Mouse (Mus musculus): Measurements from ENCODE around the gene Kcnj5. TPM values are rescaled to one million over a fixed set of nuclear protein-coding genes. Genes with fewer than 3 reads are reported as not detected.

Gene Kcnj5
- polyA plus RNA-seq, 1 experiment from 2014 or later, result 0.55 TPM

DNA sequence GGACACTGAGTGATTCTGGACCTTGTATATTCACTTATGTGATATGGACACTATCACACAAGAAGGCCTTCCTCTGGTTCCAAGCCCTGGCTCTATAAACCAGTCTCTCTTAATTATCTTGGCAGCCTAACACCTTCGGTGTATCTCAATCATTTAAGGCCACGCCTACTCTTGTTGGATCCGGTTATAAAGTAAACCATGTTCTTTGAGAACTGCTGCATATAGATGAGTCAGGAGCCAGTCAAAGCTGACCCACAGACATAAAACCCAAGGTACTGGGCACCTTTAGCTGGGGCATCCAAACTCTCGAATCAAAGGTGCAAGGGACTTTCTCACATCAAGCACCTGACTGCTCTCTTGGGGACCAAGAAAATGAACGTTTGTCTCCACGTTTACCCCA lies 28.1 kb upstream of the Kcnj5 start, which contains the start of gene Kcnj1:
Gene Kcnj1, plus strand, starts transcription at position 292 of the 400 bp plus-strand sequence.
- H3K27me3 ChIP-seq (replicated peaks; ENCODE audit: control insufficient read depth, insufficient read depth, low read length), result no peaks in the 10 kb centered on the region
- no peaks in the 10 kb centered on the region for H3K36me3 ChIP-seq (ENCODE audit: control insufficient read depth, insufficient read depth, low read length)
- no peaks in the 10 kb centered on the region for H3K9me3 ChIP-seq (replicated peaks; ENCODE audit: control insufficient read depth, low read length)
- 0 out of 2 replicates have a peak, but pooled peaks cover 5% of the 10 kb centered on the region for H3K4me1 ChIP-seq (ENCODE audit: control insufficient read depth, insufficient read depth, low read length)
- ATAC-seq (no peak), DNase-seq (ENCODE audit: low spot score) (no peak)
- H3K9ac ChIP-seq (ENCODE audit: low read length), result no peak within 1 kb of the TSS
- H3K4me2 ChIP-seq (ENCODE audit: low read length), result no peak within 1 kb of the TSS
- no peak within 1 kb of the TSS for H3K27ac ChIP-seq (ENCODE audit: low read depth, low read length)
- no peak within 1 kb of the TSS for H3K4me3 ChIP-seq (ENCODE audit: low read depth, low read length)
- WGBS, result 93% methylated on average over 6 of the region's 6 CpGs

DNA sequence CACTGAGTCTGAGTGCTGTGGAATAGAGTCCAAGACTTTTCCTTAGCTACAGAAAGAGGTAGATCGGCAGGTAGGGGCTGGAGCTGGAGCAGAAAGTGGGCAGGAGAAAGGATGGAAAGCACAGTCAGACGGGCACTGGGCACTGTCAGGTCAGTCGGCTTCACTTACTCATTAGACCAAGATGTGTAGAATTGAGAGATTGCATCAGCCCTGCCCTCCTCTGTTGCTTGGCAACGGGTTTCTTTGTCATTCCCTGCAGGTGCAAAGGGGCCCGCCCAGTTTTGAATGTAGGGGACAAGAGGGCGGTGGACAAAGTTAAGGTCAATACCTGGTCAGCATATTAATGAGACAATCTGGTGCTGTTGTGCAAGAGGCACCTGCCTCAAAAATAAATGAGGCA lies 25.2 kb upstream of the Kcnj5 start:
- 19% methylated on average over 6 of the region's 6 CpGs for WGBS
- Histone ChIP-seq H3K9ac (ENCODE audit: low read length) (no peak overlapping the region), H3K4me3 (ENCODE audit: low read depth, low read length) (no peak overlapping the region), H3K4me2 (ENCODE audit: low read length) (no peak overlapping the region), H3K27me3 (replicated peaks; ENCODE audit: control insufficient read depth, insufficient read depth, low read length) (no peaks in the 10 kb centered on the region), H3K36me3 (ENCODE audit: control insufficient read depth, insufficient read depth, low read length) (no peaks in the 10 kb centered on the region), H3K4me1 (ENCODE audit: control insufficient read depth, insufficient read depth, low read length) (0 out of 2 replicates have a peak, but pooled peaks cover 5% of the 10 kb centered on the region), H3K9me3 (replicated peaks; ENCODE audit: control insufficient read depth, low read length) (no peaks in the 10 kb centered on the region), H3K27ac (ENCODE audit: low read depth, low read length) (no peak overlapping the region)
- no peak for ATAC-seq
- no peak for DNase-seq (ENCODE audit: low spot score)

DNA sequence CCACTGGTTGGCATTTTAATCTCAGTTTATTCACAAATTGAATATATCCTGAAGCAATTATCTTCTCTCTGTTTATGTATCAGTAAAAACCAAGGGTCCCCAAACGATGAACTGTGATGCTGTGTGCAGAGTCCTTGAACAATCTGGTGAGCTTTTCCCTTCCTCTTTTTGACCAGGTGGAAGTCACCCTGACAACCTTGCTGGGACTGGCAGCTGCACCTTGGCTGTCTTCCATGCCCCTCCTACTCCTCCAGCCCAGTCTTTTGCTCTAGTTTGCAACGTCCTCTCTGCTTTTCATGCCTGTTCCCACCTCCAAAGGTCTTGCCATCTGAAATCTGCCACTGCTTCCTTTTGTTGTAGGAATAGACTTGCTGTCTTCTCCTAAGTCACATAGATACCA lies 24.7 kb upstream of the Kcnj5 start:
- DNase-seq (ENCODE audit: low spot score) (no peak), ATAC-seq (no peak)
- H3K36me3 ChIP-seq (ENCODE audit: control insufficient read depth, insufficient read depth, low read length), result no peaks in the 10 kb centered on the region
- no peaks in the 10 kb centered on the region for H3K9me3 ChIP-seq (replicated peaks; ENCODE audit: control insufficient read depth, low read length)
- no peak overlapping the region for H3K27ac ChIP-seq (ENCODE audit: low read depth, low read length)
- 0 out of 2 replicates have a peak, but pooled peaks cover 5% of the 10 kb centered on the region for H3K4me1 ChIP-seq (ENCODE audit: control insufficient read depth, insufficient read depth, low read length)
- no peak overlapping the region for H3K4me2 ChIP-seq (ENCODE audit: low read length)
- no peaks in the 10 kb centered on the region for H3K27me3 ChIP-seq (replicated peaks; ENCODE audit: control insufficient read depth, insufficient read depth, low read length)
- WGBS, result 30% methylated on average over 2 of the region's 2 CpGs
- H3K9ac ChIP-seq (ENCODE audit: low read length), result no peak overlapping the region
- no peak overlapping the region for H3K4me3 ChIP-seq (ENCODE audit: low read depth, low read length)

DNA sequence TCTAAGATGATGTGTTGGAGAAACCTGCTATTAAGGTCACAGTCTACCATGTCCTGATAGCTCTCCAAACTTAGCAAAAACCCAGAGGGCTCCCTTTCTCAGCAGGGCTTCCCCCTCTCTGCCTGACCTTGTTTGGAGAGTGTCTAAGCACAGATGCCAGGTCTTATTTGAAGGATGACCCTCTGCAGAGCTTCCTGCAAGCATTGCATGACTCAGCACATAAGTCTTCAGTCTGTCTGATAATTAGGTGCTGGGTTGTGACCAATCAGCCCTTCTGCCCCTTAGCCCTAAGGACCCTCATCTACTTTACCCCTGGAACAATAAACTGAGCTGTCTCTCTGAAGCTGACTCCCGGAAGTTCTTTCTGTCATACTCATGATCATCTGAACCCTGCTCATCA lies 16.6 kb upstream of the Kcnj5 start:
- Histone ChIP-seq H3K9me3 (replicated peaks; ENCODE audit: control insufficient read depth, low read length) (no peaks in the 10 kb centered on the region), H3K27ac (ENCODE audit: low read depth, low read length) (no peak overlapping the region), H3K9ac (ENCODE audit: low read length) (no peak overlapping the region), H3K4me3 (ENCODE audit: low read depth, low read length) (no peak overlapping the region), H3K36me3 (ENCODE audit: control insufficient read depth, insufficient read depth, low read length) (no peaks in the 10 kb centered on the region), H3K4me1 (ENCODE audit: control insufficient read depth, insufficient read depth, low read length) (no peaks in the 10 kb centered on the region), H3K4me2 (ENCODE audit: low read length) (no peak overlapping the region), H3K27me3 (replicated peaks; ENCODE audit: control insufficient read depth, insufficient read depth, low read length) (no peaks in the 10 kb centered on the region)
- WGBS, result 100% methylated on average over 1 of the region's 1 CpGs
- DNase-seq (ENCODE audit: low spot score) (no peak), ATAC-seq (no peak)

DNA sequence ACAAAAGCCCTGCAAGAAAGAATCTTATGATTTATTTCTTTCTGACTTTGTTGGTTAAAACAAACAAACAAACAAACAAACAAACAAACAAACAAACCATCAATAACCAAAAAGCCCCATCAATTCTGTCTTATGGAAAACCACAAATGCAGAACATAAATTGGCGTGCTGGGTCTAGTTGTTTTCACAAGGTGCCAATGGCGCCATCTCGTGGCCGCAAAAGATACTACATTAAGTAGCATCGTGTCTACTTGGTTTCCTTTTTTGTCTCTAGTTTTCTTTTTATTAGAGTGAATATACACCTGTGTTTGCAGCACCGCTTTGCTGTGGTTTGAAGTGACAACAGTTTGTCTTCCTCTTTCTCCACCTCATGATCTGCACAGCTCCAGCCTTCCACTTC lies 6.2 kb upstream of the Kcnj5 start:
- H3K4me3 ChIP-seq (ENCODE audit: low read depth, low read length), result no peak overlapping the region
- no peak overlapping the region for H3K27ac ChIP-seq (ENCODE audit: low read depth, low read length)
- ATAC-seq (no peak), DNase-seq (ENCODE audit: low spot score) (peak; percentile 91)
- H3K9ac ChIP-seq (ENCODE audit: low read length), result no peak overlapping the region
- no peaks in the 10 kb centered on the region for H3K36me3 ChIP-seq (ENCODE audit: control insufficient read depth, insufficient read depth, low read length)
- H3K9me3 ChIP-seq (replicated peaks; ENCODE audit: control insufficient read depth, low read length), result no peaks in the 10 kb centered on the region
- 4% methylated on average over 6 of the region's 6 CpGs for WGBS
- H3K4me1 ChIP-seq (ENCODE audit: control insufficient read depth, insufficient read depth, low read length), result no peaks in the 10 kb centered on the region
- H3K4me2 ChIP-seq (ENCODE audit: low read length), result no peak overlapping the region
- H3K27me3 ChIP-seq (replicated peaks; ENCODE audit: control insufficient read depth, insufficient read depth, low read length), result peaks cover 12% of the 10 kb centered on the region

DNA sequence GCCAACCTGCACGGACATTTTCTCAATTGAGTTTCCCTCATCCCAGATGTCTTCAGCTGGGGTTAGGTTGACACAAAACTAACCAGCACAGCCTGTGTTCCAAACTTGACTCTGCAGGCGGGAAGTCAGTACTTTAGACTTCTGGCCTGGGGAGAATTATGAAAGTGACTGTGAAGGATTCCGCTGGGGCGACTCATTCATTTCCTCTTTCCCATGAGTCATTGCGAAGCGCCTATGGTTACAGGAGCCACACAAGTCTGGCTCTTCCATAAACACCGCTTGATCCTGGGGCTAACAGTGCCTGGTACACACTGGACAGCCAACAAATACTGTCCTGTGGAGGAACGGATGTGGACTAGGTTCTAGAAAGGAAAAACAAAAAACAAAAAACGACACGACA lies 5.2 kb upstream of the Kcnj5 start:
- DNase-seq (ENCODE audit: low spot score), result no peak
- 92% methylated on average over 10 of the region's 10 CpGs for WGBS
- Histone ChIP-seq H3K36me3 (ENCODE audit: control insufficient read depth, insufficient read depth, low read length) (no peaks in the 10 kb centered on the region), H3K4me3 (ENCODE audit: low read depth, low read length) (no peak overlapping the region), H3K27me3 (replicated peaks; ENCODE audit: control insufficient read depth, insufficient read depth, low read length) (peaks cover 20% of the 10 kb centered on the region), H3K9me3 (replicated peaks; ENCODE audit: control insufficient read depth, low read length) (no peaks in the 10 kb centered on the region), H3K27ac (ENCODE audit: low read depth, low read length) (no peak overlapping the region), H3K9ac (ENCODE audit: low read length) (no peak overlapping the region), H3K4me1 (ENCODE audit: control insufficient read depth, insufficient read depth, low read length) (no peaks in the 10 kb centered on the region), H3K4me2 (ENCODE audit: low read length) (no peak overlapping the region)
- no peak for ATAC-seq

DNA sequence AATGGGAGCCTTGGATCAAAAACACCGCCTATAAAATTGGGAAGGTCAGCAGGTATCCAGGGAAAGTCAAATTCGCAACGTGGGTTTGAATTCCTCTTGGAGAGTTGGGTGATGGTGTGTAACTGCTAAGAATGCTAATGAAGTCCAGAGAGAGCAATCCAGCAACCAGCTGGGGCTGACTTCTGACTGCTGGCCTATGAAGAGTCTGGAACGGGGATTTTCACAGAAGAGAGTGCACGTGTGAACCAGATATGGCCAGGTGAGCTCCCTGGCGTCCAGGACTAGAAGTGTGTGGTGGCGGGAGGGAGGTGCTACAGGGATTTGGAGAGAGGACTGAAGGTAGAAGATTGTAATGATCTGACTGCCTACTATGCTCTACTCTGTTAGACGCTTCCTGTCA lies 3.9 kb upstream of the Kcnj5 start:
- 54% methylated on average over 8 of the region's 8 CpGs for WGBS
- Histone ChIP-seq H3K36me3 (ENCODE audit: control insufficient read depth, insufficient read depth, low read length) (no peaks in the 10 kb centered on the region), H3K9me3 (replicated peaks; ENCODE audit: control insufficient read depth, low read length) (no peaks in the 10 kb centered on the region), H3K4me3 (ENCODE audit: low read depth, low read length) (no peak overlapping the region), H3K4me2 (ENCODE audit: low read length) (no peak overlapping the region), H3K27ac (ENCODE audit: low read depth, low read length) (no peak overlapping the region), H3K4me1 (ENCODE audit: control insufficient read depth, insufficient read depth, low read length) (no peaks in the 10 kb centered on the region), H3K9ac (ENCODE audit: low read length) (no peak overlapping the region), H3K27me3 (replicated peaks; ENCODE audit: control insufficient read depth, insufficient read depth, low read length) (peaks cover 30% of the 10 kb centered on the region)
- ATAC-seq, result no peak
- DNase-seq (ENCODE audit: low spot score), result no peak

DNA sequence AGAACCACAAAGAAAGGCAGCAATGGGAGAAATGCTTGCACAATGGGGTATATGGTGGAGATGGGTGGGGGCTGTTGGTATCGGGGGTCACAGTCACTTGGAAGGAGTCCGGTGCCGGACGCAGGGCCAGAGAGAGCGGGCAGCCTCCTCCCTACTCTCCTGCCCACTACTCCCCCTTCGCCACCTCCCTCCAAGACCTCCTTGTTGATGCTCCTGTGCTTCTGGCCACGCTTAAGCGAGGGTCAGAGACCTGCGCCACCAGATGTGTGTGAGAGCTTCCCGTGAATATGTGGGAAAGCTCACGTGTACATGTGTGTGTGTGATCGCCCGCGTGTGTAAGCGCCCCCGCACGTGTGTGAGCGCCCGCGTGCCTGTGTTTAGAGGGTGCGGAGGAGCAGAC lies 339 bp upstream of the Kcnj5 start:
- peak overlapping the region; percentile 3 for H3K9ac ChIP-seq (ENCODE audit: low read length)
- H3K4me1 ChIP-seq (ENCODE audit: control insufficient read depth, insufficient read depth, low read length), result no peaks in the 10 kb centered on the region
- peak overlapping the region; percentile 27 for H3K4me3 ChIP-seq (ENCODE audit: low read depth, low read length)
- no peak for DNase-seq (ENCODE audit: low spot score)
- no peaks in the 10 kb centered on the region for H3K36me3 ChIP-seq (ENCODE audit: control insufficient read depth, insufficient read depth, low read length)
- no peak overlapping the region for H3K27ac ChIP-seq (ENCODE audit: low read depth, low read length)
- 2% methylated on average over 21 of the region's 21 CpGs for WGBS
- no peaks in the 10 kb centered on the region for H3K9me3 ChIP-seq (replicated peaks; ENCODE audit: control insufficient read depth, low read length)
- peak; percentile 49 for ATAC-seq
- H3K4me2 ChIP-seq (ENCODE audit: low read length), result peak overlapping the region; percentile 40
- peaks cover 52% of the 10 kb centered on the region for H3K27me3 ChIP-seq (replicated peaks; ENCODE audit: control insufficient read depth, insufficient read depth, low read length)

DNA sequence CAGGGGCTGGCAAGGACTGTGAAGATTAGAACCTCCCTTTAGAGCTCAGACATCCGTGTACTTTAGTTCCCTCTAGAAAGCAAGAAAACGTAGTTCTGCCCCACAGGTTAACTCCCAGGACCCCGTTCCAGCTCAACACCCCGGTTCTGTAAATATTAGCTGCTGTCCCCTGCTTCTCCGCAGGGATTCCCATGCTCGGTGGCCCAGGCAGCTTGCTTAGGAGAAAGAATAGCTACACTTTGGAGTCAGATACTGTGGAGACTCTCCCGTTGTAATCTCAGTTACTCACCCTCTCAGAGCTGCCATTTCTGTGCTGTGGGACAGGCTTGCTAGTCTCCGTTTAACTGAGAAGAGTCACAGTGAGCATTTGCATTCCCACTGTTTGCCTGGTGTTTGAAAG lies 1.2 kb downstream of the Kcnj5 start:
- DNase-seq (ENCODE audit: low spot score) (no peak), ATAC-seq (no peak)
- 13% methylated on average over 8 of the region's 8 CpGs for WGBS
- peaks cover 52% of the 10 kb centered on the region for H3K27me3 ChIP-seq (replicated peaks; ENCODE audit: control insufficient read depth, insufficient read depth, low read length)
- no peak overlapping the region for H3K4me2 ChIP-seq (ENCODE audit: low read length)
- no peak overlapping the region for H3K27ac ChIP-seq (ENCODE audit: low read depth, low read length)
- H3K36me3 ChIP-seq (ENCODE audit: control insufficient read depth, insufficient read depth, low read length), result no peaks in the 10 kb centered on the region
- no peak overlapping the region for H3K9ac ChIP-seq (ENCODE audit: low read length)
- no peaks in the 10 kb centered on the region for H3K9me3 ChIP-seq (replicated peaks; ENCODE audit: control insufficient read depth, low read length)
- no peaks in the 10 kb centered on the region for H3K4me1 ChIP-seq (ENCODE audit: control insufficient read depth, insufficient read depth, low read length)
- no peak overlapping the region for H3K4me3 ChIP-seq (ENCODE audit: low read depth, low read length)

Data from forebrain, embryonic 14.5 days (tissue).